In genomic region chr3:126944838-126945237, GRCm38 (mm10) we compare ENCODE assay signal across 17 mouse cellular contexts.
DNase-seq lines count a peak whose midpoint lies in the region; ATAC-seq lines count a peak whose summit lies in the region.
"Had no signal": no experiment of that assay in that cellular context is flagged by ENCODE, and none has a peak within 500 bp of the region (broad histone marks: within the 10 kb centered on the region; RNA-seq: fewer than 3 reads in every experiment).

No protein-coding gene starts in this region.

- ATAC-seq in embryonic facial prominence, embryonic 14.5 days (ENCODE audit: low read depth) = no peak
- no peak for ATAC-seq in heart, embryonic 12.5 days (ENCODE audit: insufficient number of reproducible peaks, low FRiP score)
- peak; percentile 43 for ATAC-seq in megakaryocyte, adult 5-6 weeks (ENCODE audit: poor library complexity, severe bottlenecking)
- ATAC-seq: forebrain, embryonic 14.5 days; intestine, embryonic 16.5 days had no signal

- peak; percentile 14 for DNase-seq in embryonic facial prominence, embryonic 14.5 days (ENCODE audit: low spot score)
- no peak for DNase-seq in embryonic facial prominence, embryonic 10.5 days (ENCODE audit: low spot score)
- peak; percentile 46 to 60 for DNase-seq in heart, adult 9 months (ENCODE audit: low spot score in 2 of 2)
- peak; percentile 13 for DNase-seq in NIH3T3 (ENCODE audit: low read depth)
- no peak for DNase-seq in urinary bladder, postnatal 10 days (ENCODE audit: low spot score)
- no peak for DNase-seq in thymus, adult 18-20 months
- DNase-seq: adrenal gland, postnatal 36 days; cerebellum, adult 9-11 months; layer of hippocampus, postnatal 36 days; thymus, postnatal 25 days had no signal

- no peaks in the 10 kb centered on the region for H3K4me1 ChIP-seq in embryonic facial prominence, embryonic 14.5 days (ENCODE audit: control insufficient read depth, insufficient read depth, low read length)
- H3K4me1 ChIP-seq in embryonic facial prominence, embryonic 10.5 days = peaks cover 11% of the 10 kb centered on the region
- no peaks in the 10 kb centered on the region for H3K4me1 ChIP-seq in heart, embryonic 12.5 days (replicated peaks)
- H3K4me1 ChIP-seq: heart, embryonic 15.5 days had no signal

- H3K27ac ChIP-seq in embryonic facial prominence, embryonic 14.5 days (replicated peaks; ENCODE audit: low read depth, low read length) = no peak overlapping the region
- no peak overlapping the region for H3K27ac ChIP-seq in embryonic facial prominence, embryonic 10.5 days (replicated peaks)
- no peak overlapping the region for H3K27ac ChIP-seq in heart, embryonic 12.5 days (ENCODE audit: poor library complexity, severe bottlenecking)
- H3K27ac ChIP-seq: heart, embryonic 15.5 days; hindbrain, embryonic 14.5 days had no signal

- H3K4me2 ChIP-seq in embryonic facial prominence, embryonic 14.5 days (ENCODE audit: low read depth, low read length) = no peak overlapping the region
- no peak overlapping the region for H3K4me2 ChIP-seq in heart, embryonic 12.5 days
- H3K4me2 ChIP-seq: heart, embryonic 15.5 days; hindbrain, embryonic 14.5 days; liver, embryonic 11.5 days had no signal

- no peak overlapping the region for H3K4me3 ChIP-seq in embryonic facial prominence, embryonic 14.5 days (ENCODE audit: low read depth, low read length)
- no peak overlapping the region for H3K4me3 ChIP-seq in embryonic facial prominence, embryonic 10.5 days
- H3K4me3 ChIP-seq in heart, embryonic 12.5 days = no peak overlapping the region
- H3K4me3 ChIP-seq: heart, embryonic 15.5 days had no signal

- no peaks in the 10 kb centered on the region for H3K27me3 ChIP-seq in embryonic facial prominence, embryonic 14.5 days (replicated peaks; ENCODE audit: control insufficient read depth, insufficient read depth, low read length)
- H3K27me3 ChIP-seq in embryonic facial prominence, embryonic 10.5 days (replicated peaks; ENCODE audit: low read depth, poor library complexity, severe bottlenecking) = no peaks in the 10 kb centered on the region
- no peaks in the 10 kb centered on the region for H3K27me3 ChIP-seq in heart, embryonic 12.5 days (replicated peaks)
- H3K27me3 ChIP-seq: heart, embryonic 15.5 days had no signal

- no peaks in the 10 kb centered on the region for H3K9me3 ChIP-seq in embryonic facial prominence, embryonic 14.5 days (ENCODE audit: control insufficient read depth, low read length)
- H3K9me3 ChIP-seq in embryonic facial prominence, embryonic 10.5 days = no peaks in the 10 kb centered on the region
- no peaks in the 10 kb centered on the region for H3K9me3 ChIP-seq in heart, embryonic 12.5 days (replicated peaks)
- H3K9me3 ChIP-seq: heart, embryonic 15.5 days had no signal

- 70% methylated on average over 4 of the region's 4 CpGs for WGBS in embryonic facial prominence, embryonic 14.5 days
- 69% methylated on average over 4 of the region's 4 CpGs for WGBS in embryonic facial prominence, embryonic 10.5 days
- WGBS in heart, embryonic 12.5 days = 51% methylated on average over 4 of the region's 4 CpGs

- H3K36me3 ChIP-seq in embryonic facial prominence, embryonic 14.5 days (ENCODE audit: control insufficient read depth, insufficient read depth, low read length) = peaks cover 46% of the 10 kb centered on the region
- H3K36me3 ChIP-seq in embryonic facial prominence, embryonic 10.5 days (replicated peaks) = peaks cover 64% of the 10 kb centered on the region
- H3K36me3 ChIP-seq in heart, embryonic 12.5 days = peaks cover 40% of the 10 kb centered on the region

- no peak overlapping the region for H3K9ac ChIP-seq in embryonic facial prominence, embryonic 14.5 days (ENCODE audit: low read depth, low read length)
- H3K9ac ChIP-seq in heart, embryonic 12.5 days = no peak overlapping the region
- H3K9ac ChIP-seq: heart, embryonic 15.5 days; hindbrain, embryonic 14.5 days had no signal

Comparison
In these comparisons a context has a peak if more than half of its experiments do, and no peak if none do; other contexts are left out.
1. DNase-seq: peak in embryonic facial prominence, embryonic 14.5 days (single experiment), heart, adult 9 months (2 of 2) and NIH3T3 (single experiment); none in embryonic facial prominence, embryonic 10.5 days (single experiment), urinary bladder, postnatal 10 days (single experiment) and thymus, adult 18-20 months (0 of 2).